Mouse (Mus musculus) heart, postnatal 0 days (tissue): ENCODE data around the gene Lancl1.

Experiments used
- CTCF ChIP-seq: IDR thresholded peaks from 2 replicates; pipeline ENCODE4 v1.5.1; 2016; ENCODE audit warnings: antibody characterized with exemption, control low read depth, low read depth
- EP300 ChIP-seq: IDR thresholded peaks from 2 replicates; pipeline ENCODE4 v1.6.1; 2016; ENCODE audit warnings: antibody characterized with exemption, low read depth

GRCm38 (mm10) chr1:67067561-67067960 lies 28.9 kb upstream of the Lancl1 start:
- TF ChIP-seq CTCF (no peak), EP300 (no peak)
